Mouse (Mus musculus) neural tube, embryonic 11.5 days (tissue): ENCODE measurements around the gene Disp2. TPM values are rescaled to one million over a fixed set of nuclear protein-coding genes. Genes with fewer than 3 reads are reported as not detected.

ENCODE experiments used
- polyA plus RNA-seq: library from polyadenylated mRNA; unstranded; fragments of >200 nt; fragmentation: Nextera tagmentation; extraction: Ambion mirVana; gene quantifications from 2 replicates; pipeline ENCODE4 v1.2.1, GENCODE M21; 2014

Gene Disp2
- polyA plus RNA-seq, 1 experiment from 2014 or later, result 12.6 TPM

Other genes with a start within 250 kb of the Disp2 start
- 5.9 and 8.3 TPM in 2 replicates for gene Bmf, start 230.0 kb upstream of the Disp2 start, polyA plus RNA-seq
- gene Bub1b, start 181.5 kb upstream of the Disp2 start, polyA plus RNA-seq, result 111 and 112 TPM in 2 replicates
- 0.78 and 1.6 TPM in 2 replicates for gene Pak6, start 116.4 kb upstream of the Disp2 start, polyA plus RNA-seq
- gene Ankrd63, start 75.8 kb upstream of the Disp2 start, polyA plus RNA-seq, result not detected in 2 replicates
- gene Plcb2, start 51.3 kb upstream of the Disp2 start, polyA plus RNA-seq, result 0.24 and 0.39 TPM in 2 replicates
- 28.5 and 29.2 TPM in 2 replicates for gene Inafm2, start 34.0 kb upstream of the Disp2 start, polyA plus RNA-seq
- 0.90 and 0.96 TPM in 2 replicates for gene Ccdc9b, start 17.1 kb upstream of the Disp2 start, polyA plus RNA-seq
- not detected in 2 replicates for gene Phgr1, start 7.0 kb upstream of the Disp2 start, polyA plus RNA-seq
- 146 TPM in 2 replicates for gene Knstrn, start 34.3 kb downstream of the Disp2 start, polyA plus RNA-seq
- 52.1 and 53.0 TPM in 2 replicates for gene Ivd, start 82.2 kb downstream of the Disp2 start, polyA plus RNA-seq
- 1.5 TPM in 2 replicates for gene Bahd1, start 120.7 kb downstream of the Disp2 start, polyA plus RNA-seq
- gene Chst14, start 146.8 kb downstream of the Disp2 start, polyA plus RNA-seq, result 23.4 and 26.0 TPM in 2 replicates
- gene Ccdc32, start 249.7 kb downstream of the Disp2 start, polyA plus RNA-seq, result 22.2 and 27.7 TPM in 2 replicates